Mouse (Mus musculus) liver, embryonic 14.5 days (tissue): Measurements from ENCODE around the gene Cyp1a1. TPM values are rescaled to one million over a fixed set of nuclear protein-coding genes. Genes with fewer than 3 reads are reported as not detected.

Experiments used
- ATAC-seq: fragments of 200-750 bp; cut with Nextera tagmentation; 2 replicates; pipeline ENCODE4 v1.8.0; 2017; ENCODE audit warnings: moderate number of reproducible peaks, mild to moderate bottlenecking, moderate library complexity; ENCODE audit not compliant: insufficient read depth
- DNase-seq, 3 experiments: peaks; one replicate each; pipeline ENCODE4 v3.0.0-alpha.2; 2012 to 2013; ENCODE audit warnings: low read depth in 3 of 3, low spot score in 3 of 3
- H3K27ac ChIP-seq: fragments of 300-500 bp; sonication (generic); 2 replicates; pipeline ENCODE4 v1.5.1; 2014; ENCODE audit warnings: moderate library complexity, mild to moderate bottlenecking, control low read depth, inconsistent platforms
- H3K27me3 ChIP-seq: fragments of 300-500 bp; sonication (generic); 2 replicates; pipeline ENCODE4 v1.6.1; 2014; ENCODE audit warnings: mild to moderate bottlenecking, low read length, moderate library complexity; ENCODE audit not compliant: control insufficient read depth, insufficient read depth
- H3K36me3 ChIP-seq: fragments of 300-500 bp; sonication (generic); replicated peaks from 2 replicates; pipeline ENCODE4 v1.6.1; 2014; ENCODE audit warnings: low read depth; ENCODE audit not compliant: control insufficient read depth, insufficient read depth
- H3K4me1 ChIP-seq, 2 experiments: fragments of 200-500 bp in 1 of 2; fragments of 300-500 bp in 1 of 2; sonication (generic) in 1 of 2; replicated peaks; 2 replicates each; pipeline ENCODE4 v1.6.1; 2012 to 2014; ENCODE audit warnings: antibody characterized with exemption in 1 of 2, inconsistent platforms in 1 of 2, low read length in 1 of 2; ENCODE audit not compliant: control insufficient read depth in 2 of 2, insufficient read depth in 2 of 2
- H3K4me2 ChIP-seq: fragments of 300-500 bp; sonication (generic); 2 replicates; pipeline ENCODE4 v1.6.1; 2014; ENCODE audit warnings: low read depth, mild to moderate bottlenecking, control low read depth, moderate library complexity
- H3K4me3 ChIP-seq, 2 experiments: fragments of 200-500 bp in 1 of 2; fragments of 300-500 bp in 1 of 2; sonication (generic) in 1 of 2; 2 replicates each; pipeline ENCODE4 v1.5.1; 2012 to 2014; ENCODE audit warnings: low read depth in 2 of 2, low read length in 2 of 2, mild to moderate bottlenecking in 2 of 2, control low read depth in 1 of 2, inconsistent platforms in 1 of 2, moderate library complexity in 1 of 2; ENCODE audit not compliant: insufficient read depth in 1 of 2
- H3K9ac ChIP-seq: fragments of 300-500 bp; sonication (generic); replicated peaks from 2 replicates; pipeline ENCODE4 v1.6.1; 2014; ENCODE audit warnings: mild to moderate bottlenecking, control low read depth, moderate library complexity
- H3K9me3 ChIP-seq: fragments of 300-500 bp; sonication (generic); 2 replicates; pipeline ENCODE4 v1.6.1; 2016; ENCODE audit warnings: low read length, mixed read lengths; ENCODE audit not compliant: control insufficient read depth
- CTCF ChIP-seq: IDR thresholded peaks from 2 replicates; pipeline ENCODE4 v1.5.1; 2016; ENCODE audit warnings: antibody characterized with exemption, low read depth, control low read depth
- EP300 ChIP-seq: IDR thresholded peaks from 2 replicates; pipeline ENCODE4 v1.6.1; 2016; ENCODE audit warnings: antibody characterized with exemption, low read depth
- WGBS: fragments of 180-500 bp; shearing (Covaris S2); extraction: QIAGEN DNeasy Blood & Tissue Kit; methylation state at CpG from one replicate; pipeline ENCODE4 v1.1.7; 2014; ENCODE audit not compliant: insufficient replicate concordance; 5-methylcytosine and 5-hydroxymethylcytosine counted together
- polyA plus RNA-seq, 2 experiments: library from polyadenylated mRNA; depleted of rRNA in 1 of 2; stranded (reverse) in 1 of 2; unstranded in 1 of 2; fragments of >200 nt; fragmentation: Nextera tagmentation in 1 of 2; extraction: Ambion mirVana in 1 of 2; gene quantifications; 2 replicates each; pipeline versions ENCODE4 v1.2.1 to v1.2.3; 2012 to 2014

Cyp1a1 gene
- polyA plus RNA-seq (2012; rRNA removed) = 0.13 and 0.15 TPM in 2 replicates
- polyA plus RNA-seq (2014; fragmentation: Nextera tagmentation; extraction: Ambion mirVana) = not detected in 2 replicates

- no peaks in the 10 kb centered on the region for H3K27me3 ChIP-seq
- 55% methylated on average over 2 of the region's 2 CpGs for WGBS
- H3K4me1 ChIP-seq = no peaks in the 10 kb centered on the region
- peak; percentile 43; the same call in 1 of the 2 replicates for ATAC-seq
- H3K36me3 ChIP-seq = no peaks in the 10 kb centered on the region
- H3K4me3 ChIP-seq = no peak within 1 kb of the TSS
- H3K27ac ChIP-seq = no peak within 1 kb of the TSS
- DNase-seq = no peak
- H3K9ac ChIP-seq = no peak within 1 kb of the TSS
- TF ChIP-seq CTCF (no peak), EP300 (no peak)
- no peaks in the 10 kb centered on the region for H3K9me3 ChIP-seq
- H3K4me2 ChIP-seq = no peak within 1 kb of the TSS
Measured at GRCm38 (mm10) chr9:57687751-57688150, at the start of gene Cyp1a1. Gene Cyp1a1 (plus strand): TSS chr9:57687928.

- no peaks in the 10 kb centered on the region for H3K27me3 ChIP-seq
- TF ChIP-seq EP300 (no peak), CTCF (no peak)
- H3K4me3 ChIP-seq = 0 out of 4 replicates have a peak overlapping the region, but pooled peaks of 1 of the 2 experiments have one; percentile 10
- H3K27ac ChIP-seq = peak overlapping the region; percentile 52
- WGBS = 12% methylated on average over 8 of the region's 8 CpGs
- peak overlapping the region; percentile 75 for H3K4me2 ChIP-seq
- H3K4me1 ChIP-seq = peaks cover 66 to 70% of the 10 kb centered on the region in 2 experiments
- DNase-seq = peak in 2 of 3 experiments; percentile 49 to 62
- ATAC-seq = peak; percentile 81
- no peaks in the 10 kb centered on the region for H3K36me3 ChIP-seq
- no peaks in the 10 kb centered on the region for H3K9me3 ChIP-seq
- H3K9ac ChIP-seq = peak overlapping the region; percentile 51
Measured at GRCm38 (mm10) chr9:57638651-57639459, 48.9 kb upstream of the Cyp1a1 start.

DNA sequence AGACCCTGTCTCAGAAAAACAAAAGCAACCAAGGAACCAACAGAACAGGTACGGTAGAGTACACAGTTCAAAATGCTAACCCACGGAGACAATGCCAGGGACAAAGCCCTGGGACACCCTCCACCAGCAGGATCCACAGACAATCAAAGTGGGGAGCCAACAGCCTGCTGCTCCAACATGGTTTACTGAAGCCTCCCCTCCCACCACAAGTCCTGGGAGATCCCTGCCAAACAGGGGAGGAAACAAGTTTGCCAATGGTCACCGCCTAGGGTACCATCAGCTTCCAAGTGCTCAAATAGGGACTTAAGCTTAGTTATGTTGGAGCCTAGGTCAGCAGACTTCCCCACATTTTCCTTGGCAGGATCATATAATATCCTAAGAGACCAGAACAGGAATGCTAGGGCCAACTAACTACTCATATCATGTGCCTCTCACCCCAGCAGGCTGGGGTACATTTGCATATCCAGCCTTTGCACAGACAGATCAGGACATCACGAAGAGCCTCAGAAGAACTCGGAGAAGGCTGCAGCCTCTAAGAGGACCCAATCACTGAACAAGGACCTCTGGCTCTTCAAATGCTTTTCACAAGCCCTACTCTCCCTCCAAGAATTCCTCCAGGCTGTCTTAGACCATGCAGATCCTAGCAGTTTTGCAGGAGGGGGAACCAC lies 47.9 kb upstream of the Cyp1a1 start:
- Histone ChIP-seq H3K9ac (peak overlapping the region; percentile 47), H3K4me3 (peak overlapping the region; percentile 34 to 38; a peak in 3 of 4 replicates), H3K9me3 (no peaks in the 10 kb centered on the region), H3K27ac (peak overlapping the region; percentile 52), H3K36me3 (no peaks in the 10 kb centered on the region), H3K27me3 (no peaks in the 10 kb centered on the region), H3K4me1 (peaks cover 68 to 71% of the 10 kb centered on the region in 2 experiments), H3K4me2 (peak overlapping the region; percentile 75)
- ATAC-seq (no peak), DNase-seq (no peak)
- WGBS = 42% methylated on average over 5 of the region's 5 CpGs
- TF ChIP-seq CTCF = no peak
- no peak for TF ChIP-seq EP300

DNA sequence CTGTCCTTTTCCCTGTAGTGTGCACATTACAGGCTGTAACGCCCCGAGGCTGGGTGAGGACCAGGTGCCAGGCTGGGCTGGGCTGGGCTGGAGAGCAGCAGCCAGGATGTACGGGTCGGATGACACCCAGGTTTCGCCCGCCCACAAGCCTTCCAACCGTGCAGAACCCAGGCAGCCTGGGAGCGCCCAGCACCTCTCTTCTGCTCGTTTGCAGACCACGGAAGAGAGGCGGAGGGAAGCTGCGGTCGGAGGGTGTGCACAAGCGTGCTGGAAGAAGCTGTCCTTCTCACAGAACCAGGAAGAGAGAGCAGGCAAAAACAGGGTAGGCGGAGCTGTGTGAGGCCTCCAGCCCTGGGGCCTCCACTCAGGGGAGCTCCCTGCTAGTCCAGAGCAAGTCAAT lies 47.3 kb upstream of the Cyp1a1 start:
- under 1% methylated on average over 15 of the region's 15 CpGs for WGBS
- DNase-seq (peak in 1 of 3 experiments; percentile 50), ATAC-seq (peak; percentile 37)
- H3K36me3 ChIP-seq = no peaks in the 10 kb centered on the region
- H3K27ac ChIP-seq = peak overlapping the region; percentile 52
- peak overlapping the region; percentile 47 for H3K9ac ChIP-seq
- H3K4me2 ChIP-seq = peak overlapping the region; percentile 75
- H3K27me3 ChIP-seq = no peaks in the 10 kb centered on the region
- peak overlapping the region; percentile 34 to 38 for H3K4me3 ChIP-seq
- TF ChIP-seq CTCF (no peak), EP300 (no peak)
- no peaks in the 10 kb centered on the region for H3K9me3 ChIP-seq
- H3K4me1 ChIP-seq = peaks cover 68 to 71% of the 10 kb centered on the region in 2 experiments

- H3K9me3 ChIP-seq = no peaks in the 10 kb centered on the region
- peak overlapping the region; percentile 52 for H3K27ac ChIP-seq
- no peak for DNase-seq
- no peak for TF ChIP-seq CTCF
- TF ChIP-seq EP300 = no peak
- H3K9ac ChIP-seq = peak overlapping the region; percentile 47
- peaks cover 68 to 75% of the 10 kb centered on the region in 2 experiments for H3K4me1 ChIP-seq
- H3K4me2 ChIP-seq = peak overlapping the region; percentile 75
- no peak for ATAC-seq
- WGBS = 67% methylated on average over 1 of the region's 1 CpGs
- no peaks in the 10 kb centered on the region for H3K27me3 ChIP-seq
- H3K36me3 ChIP-seq = no peaks in the 10 kb centered on the region
- no peak overlapping the region for H3K4me3 ChIP-seq
Measured at GRCm38 (mm10) chr9:57641022-57641421, 46.7 kb upstream of the Cyp1a1 start.
